Mouse (Mus musculus) heart, postnatal 0 days (tissue): ENCODE results near the gene Avil. TPM values are rescaled to one million over a fixed set of nuclear protein-coding genes. Genes with fewer than 3 reads are reported as not detected.

ENCODE experiments used
- ATAC-seq: fragments of 200-750 bp; cut with Nextera tagmentation; 2 replicates; pipeline ENCODE4 v1.8.0; 2017; ENCODE audit warnings: low read depth, moderate number of reproducible peaks, moderate library complexity; ENCODE audit not compliant: insufficient read depth
- DNase-seq: peaks from one replicate; pipeline ENCODE4 v3.0.0-alpha.2; 2016; ENCODE audit warnings: low spot score
- H3K27ac ChIP-seq: fragments of 300-500 bp; sonication (generic); 2 replicates; pipeline ENCODE4 v1.5.1; 2014; ENCODE audit warnings: low read depth, mild to moderate bottlenecking
- H3K27me3 ChIP-seq: fragments of 300-500 bp; sonication (generic); 2 replicates; pipeline ENCODE4 v1.6.1; 2014; ENCODE audit warnings: low read length, mixed read lengths; ENCODE audit not compliant: control insufficient read depth, insufficient read depth
- H3K36me3 ChIP-seq: fragments of 300-500 bp; sonication (generic); replicated peaks from 2 replicates; pipeline ENCODE4 v1.6.1; 2014; ENCODE audit warnings: low read length, mixed read lengths; ENCODE audit not compliant: control insufficient read depth, insufficient read depth
- H3K4me1 ChIP-seq: fragments of 300-500 bp; sonication (generic); 2 replicates; pipeline ENCODE4 v1.6.1; 2014; ENCODE audit warnings: antibody characterized with exemption; ENCODE audit not compliant: control insufficient read depth, insufficient read depth
- H3K4me2 ChIP-seq: fragments of 300-500 bp; sonication (generic); 2 replicates; pipeline ENCODE4 v1.6.1; 2014; ENCODE audit warnings: low read depth, mild to moderate bottlenecking, low read length, moderate library complexity
- H3K4me3 ChIP-seq: fragments of 300-500 bp; sonication (generic); 2 replicates; pipeline ENCODE4 v1.5.1; 2014; ENCODE audit warnings: low read depth, low read length
- H3K9ac ChIP-seq: fragments of 300-500 bp; sonication (generic); replicated peaks from 2 replicates; pipeline ENCODE4 v1.6.1; 2014; ENCODE audit warnings: low read depth, low read length, mixed read lengths
- H3K9me3 ChIP-seq: fragments of 300-500 bp; sonication (generic); replicated peaks from 2 replicates; pipeline ENCODE4 v1.6.1; 2016; ENCODE audit warnings: low read length; ENCODE audit not compliant: control insufficient read depth
- CTCF ChIP-seq: IDR thresholded peaks from 2 replicates; pipeline ENCODE4 v1.5.1; 2016; ENCODE audit warnings: antibody characterized with exemption, control low read depth, low read depth
- EP300 ChIP-seq: IDR thresholded peaks from 2 replicates; pipeline ENCODE4 v1.6.1; 2016; ENCODE audit warnings: antibody characterized with exemption, low read depth
- WGBS: fragments of 180-500 bp; shearing (Covaris S2); extraction: QIAGEN DNeasy Blood & Tissue Kit; methylation state at CpG from one replicate; pipeline ENCODE4 v1.1.7; 2014; 5-methylcytosine and 5-hydroxymethylcytosine counted together
- microRNA counts: library from miRNA; unstranded; fragments of <30 nt; microRNA quantifications from one replicate; lab custom pipeline; 2015
- microRNA-seq: library from miRNA; unstranded; fragments of <30 nt; microRNA quantifications from one replicate; pipeline ENCODE4, GENCODE M21; 2016
- polyA plus RNA-seq: library from polyadenylated mRNA; unstranded; fragments of >200 nt; fragmentation: Nextera tagmentation; extraction: Ambion mirVana; gene quantifications from 2 replicates; pipeline ENCODE4 v1.2.1, GENCODE M21; 2015
- total RNA-seq: library from RNA; depleted of rRNA; stranded (reverse); fragments of >200 nt; gene quantifications from 2 replicates; pipeline ENCODE4 v1.2.3, GENCODE M21; 2014; ENCODE audit warnings: low replicate concordance; rRNA removed

Avil gene
- total and polyA plus RNA-seq, 2 experiments from 2014 or later, result 0.04 to 0.07 TPM

DNA sequence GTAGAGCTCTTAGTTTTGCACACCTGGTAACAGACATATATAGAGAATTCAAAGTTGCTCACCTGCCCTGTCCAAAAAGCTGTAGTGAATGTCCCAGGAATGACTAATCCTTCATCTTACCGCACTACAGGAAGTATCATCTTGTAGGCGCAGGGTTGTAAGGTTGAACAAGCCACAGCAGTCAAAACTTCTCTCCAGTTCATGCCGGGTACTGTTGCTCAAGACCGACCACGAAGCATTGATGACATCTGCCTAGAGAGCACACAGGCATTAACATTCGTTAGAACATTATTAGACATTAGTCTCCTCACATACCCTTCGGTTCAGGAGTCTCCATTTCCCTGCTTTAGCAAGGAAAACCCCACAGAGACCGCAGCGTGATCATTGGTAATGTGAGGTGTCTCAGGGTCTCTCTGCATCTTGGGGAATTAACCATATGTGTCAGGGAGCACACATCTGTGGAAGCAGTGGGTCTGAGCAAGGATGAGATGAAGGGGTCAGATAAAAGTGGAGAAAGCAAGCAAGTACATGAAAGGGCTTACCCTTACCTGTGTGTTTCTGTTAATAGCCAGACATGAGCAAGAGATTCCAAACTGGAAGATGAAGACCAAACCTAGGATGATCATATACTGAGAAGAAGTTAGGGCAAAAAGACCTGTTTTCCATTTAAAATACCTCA lies 68.0 kb downstream of the Avil start:
- Histone ChIP-seq H3K36me3 (peaks cover 39% of the 10 kb centered on the region), H3K9me3 (no peaks in the 10 kb centered on the region), H3K4me2 (peak overlapping the region; percentile 80; the same call in 1 of the 2 replicates), H3K9ac (no peak overlapping the region), H3K4me3 (no peak overlapping the region), H3K4me1 (peaks cover 22% of the 10 kb centered on the region), H3K27ac (no peak overlapping the region), H3K27me3 (no peaks in the 10 kb centered on the region)
- 76% methylated on average over 9 of the region's 9 CpGs for WGBS
- no peak for TF ChIP-seq CTCF
- TF ChIP-seq EP300, result no peak
- ATAC-seq (no peak), DNase-seq (no peak)

DNA sequence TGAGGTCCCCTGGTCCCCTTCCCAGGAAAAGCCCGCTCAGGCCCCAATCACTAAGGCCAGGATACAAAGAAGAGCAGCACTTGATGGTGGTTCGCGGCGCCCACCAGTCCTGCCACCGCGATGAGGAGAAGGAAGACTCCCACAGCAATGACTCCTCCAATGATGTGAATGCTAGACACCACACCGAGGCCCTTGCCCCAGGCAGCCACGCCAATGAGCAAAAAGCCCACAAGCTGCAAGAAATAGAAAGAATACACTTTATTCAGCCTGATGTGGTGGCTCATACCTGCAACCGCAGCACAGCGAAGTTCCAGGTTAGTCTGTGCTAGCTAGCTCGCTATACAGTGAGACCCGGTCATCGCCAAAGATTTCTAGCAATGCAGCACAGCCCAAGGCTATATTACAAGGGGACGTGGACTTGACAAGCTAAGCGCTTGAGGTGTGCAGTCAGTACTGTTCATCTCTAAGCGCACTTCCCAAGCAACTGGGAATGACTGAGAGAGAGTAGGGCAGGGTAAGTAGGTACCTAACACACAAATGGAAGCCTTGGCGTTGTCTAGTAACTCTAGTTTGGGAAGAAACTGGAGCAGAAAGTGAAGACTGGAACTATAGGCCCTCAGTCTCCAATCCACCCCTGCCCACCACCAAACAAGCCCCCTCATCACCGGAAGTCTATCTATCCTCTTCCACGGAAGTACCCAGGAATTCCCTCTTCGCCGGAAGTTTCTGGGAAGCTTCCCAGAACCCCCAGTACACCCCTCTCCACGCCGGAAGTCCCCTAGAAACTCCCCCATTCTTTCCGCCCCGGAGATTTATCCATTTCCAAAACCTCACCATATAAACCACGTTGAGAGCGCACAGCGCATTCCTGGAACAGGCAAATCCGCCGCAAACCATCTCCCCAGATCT lies 69.0 kb downstream of the Avil start:
- TF ChIP-seq EP300 (no peak), CTCF (no peak)
- H3K4me1 ChIP-seq, result peaks cover 19% of the 10 kb centered on the region
- peak overlapping the region; percentile 89 for H3K27ac ChIP-seq
- H3K27me3 ChIP-seq, result no peaks in the 10 kb centered on the region
- ATAC-seq, result peak; percentile 22; the same call in 1 of the 2 replicates
- WGBS, result 8% methylated on average over 30 of the region's 30 CpGs
- no peaks in the 10 kb centered on the region for H3K9me3 ChIP-seq
- no peak for DNase-seq
- peak overlapping the region; percentile 80 for H3K4me2 ChIP-seq
- peak overlapping the region; percentile 89 for H3K4me3 ChIP-seq
- H3K36me3 ChIP-seq, result peaks cover 39% of the 10 kb centered on the region
- H3K9ac ChIP-seq, result peak overlapping the region; percentile 81

MicroRNA genes within 50 kb of the gene (microRNA counts, 519-probe panel; counts per million panel counts)
- microRNA mmu-miR-26a (lab: Ali Mortazavi, UCI) (4,258 counts per million, percentile 53 among the panel's probes with 10 or more counts), microRNA mmu-miR-546 (lab: Ali Mortazavi, UCI) (not detected)

Small RNAs within 50 kb of the gene (microRNA-seq; reads per million reads assigned to microRNA genes)
- 89.1 reads per million, percentile 53 among the genes with 10 or more reads in this experiment for gene Mir26a-2
- 0.71 reads per million for gene Mir546

Other genes with a start within 250 kb of the Avil start
- gene Atp23, start 99.4 kb upstream of the Avil start, total RNA-seq, result 0.46 and 10.2 TPM in 2 replicates
- gene Atp23, start 99.4 kb upstream of the Avil start, polyA plus RNA-seq, result 7.8 and 8.5 TPM in 2 replicates
- gene Ctdsp2, start 22.0 kb upstream of the Avil start, total RNA-seq, result 137 and 155 TPM in 2 replicates
- gene Ctdsp2, start 22.0 kb upstream of the Avil start, polyA plus RNA-seq, result 26.4 and 27.4 TPM in 2 replicates
- 81.3 and 82.5 TPM in 2 replicates for gene Tsfm, start 30.1 kb downstream of the Avil start, total RNA-seq
- 94.6 and 96.8 TPM in 2 replicates for gene Tsfm, start 30.1 kb downstream of the Avil start, polyA plus RNA-seq
- 9.2 and 16.2 TPM in 2 replicates for gene Mettl1, start 40.7 kb downstream of the Avil start, total RNA-seq
- 19.6 and 20.6 TPM in 2 replicates for gene Mettl1, start 40.7 kb downstream of the Avil start, polyA plus RNA-seq
- gene Eef1akmt3, start 40.8 kb downstream of the Avil start, total RNA-seq, result not detected in 2 replicates
- gene Eef1akmt3, start 40.8 kb downstream of the Avil start, polyA plus RNA-seq, result 0.04 and 0.18 TPM in 2 replicates
- gene Cyp27b1, start 47.5 kb downstream of the Avil start, total RNA-seq, result not detected in 2 replicates
- 0.04 and 0.08 TPM in 2 replicates for gene Cyp27b1, start 47.5 kb downstream of the Avil start, polyA plus RNA-seq
- gene March9, start 59.5 kb downstream of the Avil start, total RNA-seq, result 0.65 and 1.0 TPM in 2 replicates
- 0.14 TPM in 2 replicates for gene March9, start 59.5 kb downstream of the Avil start, polyA plus RNA-seq
- gene Cdk4, start 62.8 kb downstream of the Avil start, total RNA-seq, result 457 and 539 TPM in 2 replicates
- gene Cdk4, start 62.8 kb downstream of the Avil start, polyA plus RNA-seq, result 382 and 392 TPM in 2 replicates
- 104 and 117 TPM in 2 replicates for gene Tspan31, start 69.6 kb downstream of the Avil start, total RNA-seq
- gene Tspan31, start 69.6 kb downstream of the Avil start, polyA plus RNA-seq, result 73.5 and 79.9 TPM in 2 replicates
- gene Agap2, start 74.6 kb downstream of the Avil start, total RNA-seq, result 1.4 and 1.7 TPM in 2 replicates
- 0.15 and 0.29 TPM in 2 replicates for gene Agap2, start 74.6 kb downstream of the Avil start, polyA plus RNA-seq
- 39.8 and 45.2 TPM in 2 replicates for gene Os9, start 120.4 kb downstream of the Avil start, total RNA-seq
- 36.0 and 40.0 TPM in 2 replicates for gene Os9, start 120.4 kb downstream of the Avil start, polyA plus RNA-seq
- 2.3 and 7.7 TPM in 2 replicates for gene B4galnt1, start 164.5 kb downstream of the Avil start, total RNA-seq
- 0.72 and 0.82 TPM in 2 replicates for gene B4galnt1, start 164.5 kb downstream of the Avil start, polyA plus RNA-seq
- 51.0 and 61.2 TPM in 2 replicates for gene Slc26a10, start 179.9 kb downstream of the Avil start, total RNA-seq
- gene Slc26a10, start 179.9 kb downstream of the Avil start, polyA plus RNA-seq, result 22.8 and 23.3 TPM in 2 replicates
- gene Arhgef25, start 189.4 kb downstream of the Avil start, total RNA-seq, result 20.8 and 44.2 TPM in 2 replicates
- 10.0 and 13.8 TPM in 2 replicates for gene Arhgef25, start 189.4 kb downstream of the Avil start, polyA plus RNA-seq
- gene Dtx3, start 195.0 kb downstream of the Avil start, total RNA-seq, result 44.4 and 64.1 TPM in 2 replicates
- gene Dtx3, start 195.0 kb downstream of the Avil start, polyA plus RNA-seq, result 28.8 and 30.0 TPM in 2 replicates
- 22.4 and 23.7 TPM in 2 replicates for gene Pip4k2c, start 210.9 kb downstream of the Avil start, total RNA-seq
- gene Pip4k2c, start 210.9 kb downstream of the Avil start, polyA plus RNA-seq, result 24.7 and 25.0 TPM in 2 replicates